Mouse (Mus musculus): ENCODE measurements around the gene Olfr1392. TPM values are rescaled to one million over a fixed set of nuclear protein-coding genes. Genes with fewer than 3 reads are reported as not detected.

Gene Olfr1392
- polyA plus RNA-seq, 1 experiment from 2014 or later, result not detected

DNA sequence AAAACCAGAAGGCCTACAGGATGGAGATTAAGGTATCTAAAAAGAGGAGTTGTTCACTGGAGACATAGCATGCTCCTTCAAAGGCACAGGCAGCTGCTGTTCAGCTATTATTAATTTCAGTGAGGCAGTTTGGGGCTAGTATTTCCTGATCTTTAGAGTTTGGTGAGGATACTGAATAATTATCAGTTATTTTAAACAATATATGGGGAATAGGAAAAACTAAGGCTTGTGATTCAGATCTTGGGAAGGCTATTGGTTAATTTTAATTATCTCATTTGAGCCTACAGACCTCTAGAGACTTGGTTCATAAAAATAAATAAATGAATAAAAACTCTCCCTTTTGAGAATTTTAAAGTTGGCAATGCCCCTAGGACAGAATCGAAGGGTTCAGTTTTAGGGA, 49.8 kb downstream of the Olfr1392 start, which contains the start of gene Olfr1390:
TSS of gene Olfr1390 (plus strand) at position 301 of the 400 bp plus-strand sequence.
- Histone ChIP-seq H3K4me3 (no peak within 1 kb of the TSS), H3K9me3 (no peaks in the 10 kb centered on the region), H3K4me2 (no peak within 1 kb of the TSS), H3K36me3 (no peaks in the 10 kb centered on the region), H3K27me3 (no peaks in the 10 kb centered on the region), H3K9ac (no peak within 1 kb of the TSS), H3K27ac (no peak within 1 kb of the TSS), H3K4me1 (no peaks in the 10 kb centered on the region)
- ATAC-seq (ENCODE audit: insufficient number of reproducible peaks, insufficient read depth, low FRiP score, low TSS enrichment, low read depth), result no peak
- WGBS, result 78% methylated on average over 1 of the region's 1 CpGs

DNA sequence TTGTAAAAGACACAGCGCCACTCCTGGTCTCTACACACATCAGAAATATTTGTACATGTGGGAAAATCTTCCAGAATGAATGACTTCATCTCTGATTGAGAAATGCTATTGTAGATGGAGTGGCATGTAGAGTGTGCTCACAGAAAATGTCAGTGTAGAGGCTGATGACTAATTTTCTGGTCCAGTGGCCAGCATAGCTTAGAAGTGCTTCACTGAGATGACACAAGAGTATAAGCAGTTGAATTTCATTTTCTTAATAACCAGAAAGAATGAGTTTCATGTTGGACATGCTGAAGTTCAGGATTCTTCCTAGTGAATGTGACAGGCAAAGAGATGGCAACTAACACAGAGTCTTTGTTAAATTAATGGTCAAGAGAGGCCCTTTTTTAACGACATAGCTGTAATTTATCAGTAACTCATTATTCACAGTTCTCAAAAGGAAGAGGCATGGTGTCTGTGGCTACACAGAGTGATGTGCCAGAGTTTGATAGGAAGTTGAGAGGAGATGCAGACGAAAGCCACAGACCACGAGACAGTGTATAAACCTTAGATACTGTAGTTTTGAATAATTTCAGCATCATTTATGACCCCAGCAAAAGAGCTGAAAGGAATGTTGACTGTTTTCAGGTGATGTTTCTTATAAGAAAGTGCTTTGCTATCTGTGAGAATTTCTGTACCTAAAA, 52.2 kb downstream of the Olfr1392 start:
- H3K36me3 ChIP-seq, result no peaks in the 10 kb centered on the region
- H3K4me1 ChIP-seq, result no peaks in the 10 kb centered on the region
- no peak for ATAC-seq (ENCODE audit: insufficient number of reproducible peaks, insufficient read depth, low FRiP score, low TSS enrichment, low read depth)
- no peak overlapping the region for H3K4me2 ChIP-seq
- no peak overlapping the region for H3K4me3 ChIP-seq
- no peaks in the 10 kb centered on the region for H3K9me3 ChIP-seq
- WGBS, result 71% methylated on average over 4 of the region's 4 CpGs
- H3K27me3 ChIP-seq, result no peaks in the 10 kb centered on the region
- no peak overlapping the region for H3K27ac ChIP-seq
- H3K9ac ChIP-seq, result no peak overlapping the region

Other genes starting within 250 kb of the Olfr1392 start
- gene 9930111J21Rik2, start 234.0 kb upstream of the Olfr1392 start, polyA plus RNA-seq (2015; fragmentation: Nextera tagmentation; extraction: Ambion mirVana), result 0.20 and 0.61 TPM in 2 replicates
- gene Tgtp2, start 221.1 kb upstream of the Olfr1392 start, polyA plus RNA-seq (2015; fragmentation: Nextera tagmentation; extraction: Ambion mirVana), result 0.11 and 0.30 TPM in 2 replicates
- 0.72 and 1.8 TPM in 2 replicates for gene Ifi47, start 208.7 kb upstream of the Olfr1392 start, polyA plus RNA-seq (2015; fragmentation: Nextera tagmentation; extraction: Ambion mirVana)
- 0.07 TPM in 1 of 2 replicates, not detected in the other for gene Olfr1396, start 170.4 kb upstream of the Olfr1392 start, polyA plus RNA-seq (2015; fragmentation: Nextera tagmentation; extraction: Ambion mirVana)
- 0.08 TPM in 1 of 2 replicates, not detected in the other for gene Olfr1395, start 143.0 kb upstream of the Olfr1392 start, polyA plus RNA-seq (2015; fragmentation: Nextera tagmentation; extraction: Ambion mirVana)
- not detected in 2 replicates for gene Olfr1394, start 130.9 kb upstream of the Olfr1392 start, polyA plus RNA-seq (2015; fragmentation: Nextera tagmentation; extraction: Ambion mirVana)
- gene Btnl9, start 98.1 kb upstream of the Olfr1392 start, polyA plus RNA-seq (2015; fragmentation: Nextera tagmentation; extraction: Ambion mirVana), result 0.51 and 0.81 TPM in 2 replicates
- 41.7 and 46.5 TPM in 2 replicates for gene Zfp62, start 82.0 kb upstream of the Olfr1392 start, polyA plus RNA-seq (2015; fragmentation: Nextera tagmentation; extraction: Ambion mirVana)
- gene Mgat1, start 41.1 kb upstream of the Olfr1392 start, polyA plus RNA-seq (2015; fragmentation: Nextera tagmentation; extraction: Ambion mirVana), result 53.5 and 56.7 TPM in 2 replicates
- gene Olfr1393, start 7.0 kb upstream of the Olfr1392 start, polyA plus RNA-seq (2015; fragmentation: Nextera tagmentation; extraction: Ambion mirVana), result not detected in 2 replicates
- not detected in 2 replicates for gene Olfr10, start 19.5 kb downstream of the Olfr1392 start, polyA plus RNA-seq (2015; fragmentation: Nextera tagmentation; extraction: Ambion mirVana)
- gene Olfr1391, start 37.5 kb downstream of the Olfr1392 start, polyA plus RNA-seq (2015; fragmentation: Nextera tagmentation; extraction: Ambion mirVana), result 0.10 TPM in 1 of 2 replicates, not detected in the other
- gene Olfr1390, start 49.9 kb downstream of the Olfr1392 start, polyA plus RNA-seq (2015; fragmentation: Nextera tagmentation; extraction: Ambion mirVana), result not detected in 2 replicates
- 0.17 TPM in 1 of 2 replicates, not detected in the other for gene Olfr1389, start 137.8 kb downstream of the Olfr1392 start, polyA plus RNA-seq (2015; fragmentation: Nextera tagmentation; extraction: Ambion mirVana)
- 0.11 TPM in 2 replicates for gene Olfr1388, start 151.3 kb downstream of the Olfr1392 start, polyA plus RNA-seq (2015; fragmentation: Nextera tagmentation; extraction: Ambion mirVana)
- gene Olfr1387, start 170.1 kb downstream of the Olfr1392 start, polyA plus RNA-seq (2015; fragmentation: Nextera tagmentation; extraction: Ambion mirVana), result not detected in 2 replicates
- not detected in 2 replicates for gene Olfr1386, start 179.8 kb downstream of the Olfr1392 start, polyA plus RNA-seq (2015; fragmentation: Nextera tagmentation; extraction: Ambion mirVana)
- gene Olfr1385, start 203.8 kb downstream of the Olfr1392 start, polyA plus RNA-seq (2015; fragmentation: Nextera tagmentation; extraction: Ambion mirVana), result not detected in 2 replicates
- 0.08 TPM in 1 of 2 replicates, not detected in the other for gene Olfr1384, start 221.4 kb downstream of the Olfr1392 start, polyA plus RNA-seq (2015; fragmentation: Nextera tagmentation; extraction: Ambion mirVana)
- gene Olfr1383, start 234.4 kb downstream of the Olfr1392 start, polyA plus RNA-seq (2015; fragmentation: Nextera tagmentation; extraction: Ambion mirVana), result not detected in 2 replicates
- not detected in 2 replicates for gene Olfr1382, start 243.0 kb downstream of the Olfr1392 start, polyA plus RNA-seq (2015; fragmentation: Nextera tagmentation; extraction: Ambion mirVana)

Measured in embryonic facial prominence, embryonic 13.5 days (tissue).